Mouse (Mus musculus) left cerebral cortex, adult 18-20 months (tissue): ENCODE measurements around the gene Ensa. TPM values are rescaled to one million over a fixed set of nuclear protein-coding genes. Genes with fewer than 3 reads are reported as not detected.

Source experiments
- DNase-seq, 2 experiments: peaks; one replicate each; pipeline ENCODE4 v3.0.0; 2021 to 2022; ENCODE audit warnings: low spot score in 2 of 2, mixed read lengths in 1 of 2
- total RNA-seq, 2 experiments: library from RNA; stranded (reverse); gene quantifications; 2 replicates each; pipeline ENCODE4 v1.2.3; 2021

The Ensa gene
- total RNA-seq, 2 experiments from 2014 or later: 351 to 360 TPM

- DNase-seq: no peak
Observed at GRCm38 (mm10) chr3:95677420-95678090, 52.8 kb downstream of the Ensa start.

GRCm38 (mm10) chr3:95679551-95679950 lies 54.8 kb downstream of the Ensa start:
- no peak for DNase-seq

GRCm38 (mm10) chr3:95680673-95681072 lies 55.9 kb downstream of the Ensa start:
- no peak for DNase-seq

- DNase-seq: no peak
Observed at GRCm38 (mm10) chr3:95681365-95681764, 56.6 kb downstream of the Ensa start.

Other genes starting within 250 kb of the Ensa start
- not detected for gene 4930558C23Rik, start 222.2 kb upstream of the Ensa start, total RNA-seq
- 10 to 100 TPM; 31.1 to 34.7 TPM for gene Arnt, start 190.6 kb upstream of the Ensa start, total RNA-seq
- 1 to 10 TPM; 4.0 to 4.2 TPM for gene Ctsk, start 125.7 kb upstream of the Ensa start, total RNA-seq
- gene Ctss, start 98.2 kb upstream of the Ensa start, total RNA-seq: 10 to 100 TPM; 67.5 to 69.8 TPM
- not detected for gene Hormad1, start 65.3 kb upstream of the Ensa start, total RNA-seq
- gene Golph3l, start 36.1 kb upstream of the Ensa start, total RNA-seq: 10 to 100 TPM; 18.6 to 20.4 TPM
- gene Mcl1, start 33.8 kb downstream of the Ensa start, total RNA-seq: 10 to 100 TPM; 59.7 to 64.1 TPM
- gene Adamtsl4, start 62.9 kb downstream of the Ensa start, total RNA-seq: 1 to 10 TPM; 4.4 to 8.2 TPM
- 10 to 100 TPM; 11.2 to 14.2 TPM for gene Ecm1, start 114.6 kb downstream of the Ensa start, total RNA-seq
- gene Tars2, start 135.2 kb downstream of the Ensa start, total RNA-seq: 10 to 100 TPM; 37.1 to 39.4 TPM
- gene Rprd2, start 193.9 kb downstream of the Ensa start, total RNA-seq: 10 to 100 TPM; 64.4 to 64.7 TPM
- 10 to 100 TPM; 30.1 to 32.8 TPM for gene Prpf3, start 230.9 kb downstream of the Ensa start, total RNA-seq
- 100 to 1,000 TPM; 163 to 166 TPM for gene Mrps21, start 246.5 kb downstream of the Ensa start, total RNA-seq